Mouse (Mus musculus) left cerebral cortex, adult 9 months (tissue): Measurements from ENCODE around the gene Tbc1d25.

Source experiments
- DNase-seq, 2 experiments: peaks; one replicate each; pipeline ENCODE4 v3.0.0; 2022; ENCODE audit warnings: low spot score in 2 of 2

Gene Tbc1d25

DNA sequence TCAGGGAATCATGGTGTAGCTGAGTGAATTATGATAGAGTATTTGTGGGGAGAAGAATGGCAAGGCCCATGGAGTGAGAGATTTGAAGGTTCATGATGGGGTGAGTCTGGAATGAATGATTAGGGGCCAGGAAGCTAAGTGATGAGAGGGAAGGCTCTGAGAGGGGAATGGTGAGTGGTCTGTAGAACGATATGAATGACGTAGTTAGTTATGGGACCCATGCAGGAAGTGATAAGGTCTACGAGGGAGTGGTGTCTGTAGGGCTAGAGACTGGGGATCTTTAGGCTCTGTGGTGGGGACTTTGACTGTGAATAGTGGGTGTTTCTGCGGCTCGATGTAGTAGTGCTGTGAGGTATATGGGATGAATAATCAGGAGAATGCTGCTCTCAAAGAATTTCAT lies 3.7 kb upstream of the Tbc1d25 start:
- DNase-seq, result no peak

GRCm38 (mm10) chrX:8178871-8179270 lies 2.9 kb upstream of the Tbc1d25 start:
- DNase-seq, result no peak

- DNase-seq, result no peak
Observed at GRCm38 (mm10) chrX:8175169-8175503, 845 bp downstream of the Tbc1d25 start.

- no peak for DNase-seq
Observed at GRCm38 (mm10) chrX:8167716-8168647, 8.0 kb downstream of the Tbc1d25 start.

GRCm38 (mm10) chrX:8164471-8164870 lies 11.5 kb downstream of the Tbc1d25 start:
- DNase-seq, result no peak

GRCm38 (mm10) chrX:8163076-8163475 lies 12.9 kb downstream of the Tbc1d25 start:
- peak in 1 of 2 experiments; percentile 16 for DNase-seq

- DNase-seq, result peak; percentile 73 to 90
Observed at GRCm38 (mm10) chrX:8145153-8145991, 30.6 kb downstream of the Tbc1d25 start, which contains the start of gene Rbm3. Rbm3 (minus strand) TSS chrX:8145880.

GRCm38 (mm10) chrX:8143750-8144149 lies 32.2 kb downstream of the Tbc1d25 start:
- no peak for DNase-seq

DNA sequence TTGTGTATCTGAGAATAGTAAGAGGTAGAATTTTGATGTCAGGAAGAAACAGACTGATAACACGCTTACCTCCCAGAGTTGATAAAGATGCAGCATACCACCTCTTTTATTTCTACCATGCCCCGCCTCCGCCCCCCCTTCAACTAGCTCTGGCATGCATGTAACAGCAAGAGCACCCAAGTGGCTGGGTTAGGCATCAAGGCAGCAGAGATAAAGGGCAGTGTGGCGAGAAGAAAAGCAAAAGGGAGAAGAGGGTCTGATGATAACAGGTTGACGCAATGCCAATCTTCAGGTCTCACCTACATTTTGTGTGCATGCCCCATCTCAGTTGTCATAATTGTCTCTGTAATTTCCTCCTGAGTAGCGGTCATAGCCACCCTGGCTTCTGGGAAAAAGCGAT lies 33.0 kb downstream of the Tbc1d25 start:
- DNase-seq, result no peak

GRCm38 (mm10) chrX:8141058-8141457 lies 34.9 kb downstream of the Tbc1d25 start:
- DNase-seq, result no peak

- DNase-seq, result no peak
Observed at GRCm38 (mm10) chrX:8140446-8140845, 35.5 kb downstream of the Tbc1d25 start.

DNA sequence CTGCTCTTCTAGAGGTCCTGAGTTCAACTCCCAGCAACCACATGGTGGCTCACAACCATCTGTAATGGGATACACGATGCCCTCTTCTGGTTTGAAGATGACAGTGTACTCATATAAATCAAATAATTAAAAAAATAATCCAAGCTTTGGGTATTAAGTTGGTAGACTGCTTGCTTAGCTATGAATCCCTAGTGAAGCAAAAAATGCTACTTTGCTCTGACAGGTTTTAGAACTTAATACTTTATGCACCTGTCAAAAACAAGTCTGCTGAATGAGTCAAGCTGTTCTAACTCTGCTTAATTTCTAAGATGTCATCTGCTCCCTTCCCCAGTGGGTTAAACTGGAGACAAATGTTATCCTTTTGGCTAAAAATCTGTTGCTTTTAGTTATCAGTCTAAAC lies 36.5 kb downstream of the Tbc1d25 start:
- DNase-seq, result no peak

GRCm38 (mm10) chrX:8135886-8136285 lies 40.1 kb downstream of the Tbc1d25 start:
- DNase-seq, result no peak

- DNase-seq, result peak; percentile 84 to 92
Observed at GRCm38 (mm10) chrX:8132017-8132976, 43.7 kb downstream of the Tbc1d25 start, which contains the start of gene Wdr13. Wdr13 (minus strand) TSS chrX:8132892.

DNA sequence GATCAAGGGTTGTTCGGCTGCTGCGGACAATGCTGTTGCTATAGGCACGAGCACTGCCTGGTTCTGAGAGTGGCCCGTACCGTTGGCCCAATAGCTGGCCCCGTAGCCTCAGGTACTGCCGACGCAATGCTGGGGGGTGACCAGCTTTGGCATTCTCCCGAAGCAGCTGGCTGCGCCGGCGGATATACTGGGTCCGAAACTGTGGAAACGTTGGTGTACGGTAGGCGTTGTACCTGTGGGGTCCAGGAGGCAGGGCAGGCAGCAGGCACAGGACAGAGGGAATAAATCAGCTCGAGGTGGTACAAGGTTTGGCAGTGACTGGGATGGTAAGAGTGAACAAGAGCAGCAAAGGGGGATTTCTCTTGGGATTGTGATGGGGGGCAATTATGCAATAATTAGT lies 44.6 kb downstream of the Tbc1d25 start:
- DNase-seq, result no peak

DNA sequence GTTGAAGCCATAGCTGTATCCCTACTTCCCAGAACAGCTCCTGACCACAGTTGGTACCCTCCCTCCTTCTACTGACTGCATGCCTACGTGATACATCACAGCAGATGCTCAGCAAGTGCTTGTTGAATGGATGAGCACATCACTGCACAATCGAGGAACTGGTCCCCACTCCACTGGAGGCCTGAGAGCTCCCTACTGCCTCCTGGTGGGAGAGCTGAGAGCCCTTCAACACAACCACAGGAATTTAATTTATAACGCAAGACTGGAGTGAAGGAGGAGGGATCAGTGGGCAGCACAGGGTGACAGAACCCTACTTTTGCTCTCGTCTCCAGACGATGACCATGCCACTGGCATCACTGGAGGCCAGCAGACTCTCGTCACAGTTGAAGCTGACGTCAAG lies 50.7 kb downstream of the Tbc1d25 start:
- no peak for DNase-seq

DNA sequence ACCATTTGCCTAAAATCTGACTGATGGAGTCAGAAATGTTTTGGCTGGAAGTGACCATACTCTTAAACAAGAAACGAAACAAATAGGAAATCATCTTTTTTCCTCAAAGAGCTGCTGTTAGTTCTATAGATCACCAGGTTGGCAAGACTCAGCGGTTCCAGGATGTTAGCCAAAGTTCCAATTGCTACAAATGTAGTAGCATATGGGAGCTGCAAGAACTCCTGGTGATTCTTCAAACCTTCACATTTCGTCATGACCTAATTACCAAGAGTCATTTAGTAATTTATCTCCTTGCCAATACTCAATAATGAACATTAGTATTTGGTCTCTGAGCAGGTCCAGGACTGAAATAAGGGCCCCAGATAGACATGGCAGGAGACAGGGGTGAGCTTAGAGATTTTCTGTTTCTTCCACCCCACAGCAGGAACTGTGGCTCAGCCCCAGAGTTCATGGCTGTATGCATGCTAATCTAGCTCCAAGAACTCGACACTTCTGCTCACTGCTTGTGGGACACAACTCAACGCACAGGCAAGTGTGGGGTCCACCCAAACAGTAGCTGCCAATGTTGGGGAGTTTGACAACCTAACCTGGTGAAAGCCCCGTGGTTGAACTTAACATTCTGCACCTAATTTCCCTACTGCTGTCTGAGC lies 52.0 kb downstream of the Tbc1d25 start:
- DNase-seq, result no peak

DNA sequence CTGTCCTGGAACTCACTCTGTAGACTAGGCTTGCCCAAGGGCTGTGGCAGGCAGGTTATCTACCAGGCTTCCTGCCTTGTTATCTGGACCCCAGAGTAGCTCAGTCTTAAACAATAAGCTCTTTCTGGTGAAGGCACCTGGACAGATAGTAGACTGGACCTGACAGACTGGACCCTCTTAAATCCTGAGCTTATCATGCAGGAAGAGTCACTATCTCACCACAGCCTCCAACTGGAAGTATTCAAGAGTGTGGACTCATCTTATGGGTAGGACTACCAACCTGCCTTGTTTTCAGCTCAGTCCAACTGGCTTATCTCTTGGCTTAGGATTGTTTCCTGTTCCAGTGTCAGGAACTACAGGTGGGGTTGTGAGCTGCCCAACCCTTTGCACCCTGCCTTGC lies 58.7 kb downstream of the Tbc1d25 start:
- DNase-seq, result no peak

DNA sequence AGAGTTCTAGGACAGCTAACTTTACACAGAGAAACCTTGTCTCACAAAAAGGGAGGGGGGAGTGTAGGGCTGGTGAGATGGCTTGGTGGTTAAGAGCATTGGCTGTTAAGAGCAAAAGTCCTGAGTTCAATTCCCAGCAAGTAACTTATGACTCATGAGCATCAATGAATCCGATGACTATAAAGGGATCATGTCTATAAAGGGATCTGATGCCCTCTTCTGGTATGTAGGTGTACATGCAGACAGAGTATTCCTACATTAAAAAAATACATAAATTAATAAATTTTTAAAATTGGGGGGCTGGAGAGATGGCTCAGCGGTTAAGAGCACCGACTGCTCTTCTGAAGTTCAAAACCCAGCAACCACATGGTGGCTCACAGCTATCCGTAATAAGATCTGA lies 60.7 kb downstream of the Tbc1d25 start:
- no peak for DNase-seq

DNA sequence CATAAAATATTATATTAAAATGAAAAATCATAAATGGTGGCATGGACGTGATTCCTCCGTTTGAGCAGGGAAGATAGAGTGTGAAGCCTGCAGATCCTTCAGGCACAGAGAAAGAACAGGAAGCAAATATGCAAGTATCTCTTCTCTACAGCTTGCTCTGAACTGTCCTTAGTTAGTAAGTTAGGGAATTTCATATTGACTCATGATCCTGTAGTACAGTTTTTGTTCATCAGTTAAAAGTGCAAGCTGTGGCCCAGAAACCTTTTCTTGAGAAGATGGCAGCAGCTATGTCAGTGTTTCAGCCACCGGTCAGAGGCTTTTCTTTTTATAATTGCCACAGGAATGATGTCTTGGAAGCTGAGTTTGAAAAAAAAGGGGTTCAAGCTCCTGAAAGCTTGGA lies 71.0 kb downstream of the Tbc1d25 start:
- no peak for DNase-seq
